Mouse (Mus musculus) layer of hippocampus, postnatal 10 days (tissue): Measurements from ENCODE around the gene Kcmf1. TPM values are rescaled to one million over a fixed set of nuclear protein-coding genes. Genes with fewer than 3 reads are reported as not detected.

Experiments used
- total RNA-seq, 2 experiments: library from RNA; stranded (reverse); gene quantifications; 2 replicates each; pipeline ENCODE4 v1.2.3; 2021

Gene Kcmf1
- total RNA-seq, 2 experiments from 2014 or later = 63.3 to 65.6 TPM

Other genes with a start within 250 kb of the Kcmf1 start
- gene Tcf7l1, start 110.7 kb downstream of the Kcmf1 start, total RNA-seq = 1 to 10 TPM; 6.0 TPM
- gene Tmsb10, start 58.8 kb upstream of the Kcmf1 start, total RNA-seq = 1,000 to 10,000 TPM; 1,683 to 1,895 TPM